Mouse (Mus musculus): Measurements from ENCODE around the gene Lmod1.
A peak's percentile ranks its signal among the peaks of the same experiment; 100 is the strongest.

GRCm38 (mm10) chr1:135283287-135283825 is 41.3 kb upstream of the Lmod1 start:
- TF ChIP-seq ZC3H11A (IDR thresholded peaks at IDR 0.05; ENCODE audit: low read depth, low read length) (no peak), ELF1 (IDR thresholded peaks at IDR 0.05; ENCODE audit: low read depth, low read length) (no peak; the same call in 1 of the 2 replicates), CTCF (conservative IDR thresholded peaks at IDR 0.05 in 1 of 2, IDR thresholded peaks at IDR 0.05 in 1 of 2; ENCODE audit: low read depth in 2 of 2, low read length in 2 of 2) (no peak), POLR2A (IDR thresholded peaks at IDR 0.05; ENCODE audit: low read depth, low read length) (no peak), MAX (IDR thresholded peaks at IDR 0.05; ENCODE audit: low read length) (peak; percentile 57; the same call in 1 of the 2 replicates), TBP (conservative IDR thresholded peaks at IDR 0.05; ENCODE audit: low read depth, low read length) (no peak), BHLHE40 (IDR thresholded peaks at IDR 0.05; ENCODE audit: low read depth, low read length) (no peak), EP300 (IDR thresholded peaks at IDR 0.05; ENCODE audit: low read length) (no peak), HCFC1 (IDR thresholded peaks at IDR 0.05; ENCODE audit: low read depth, low read length) (no peak), KAT2A (IDR thresholded peaks at IDR 0.05; ENCODE audit: insufficient replicate concordance, low read length) (no peak), UBTF (IDR thresholded peaks at IDR 0.05; ENCODE audit: low read depth, low read length) (no peak), ZNF384 (IDR thresholded peaks at IDR 0.05; ENCODE audit: low read depth, low read length) (no peak), ZKSCAN1 (IDR thresholded peaks at IDR 0.05; ENCODE audit: borderline replicate concordance, low read depth, low read length) (no peak)

Data from CH12.LX (cell line).